Mouse (Mus musculus) 3134 (cell line): Measurements from ENCODE around the gene Arid5a.

Experiments used
- DNase-seq: peaks from one replicate; pipeline ENCODE4 v3.0.0-alpha.2; 2011; ENCODE audit warnings: low spot score; ENCODE audit not compliant: insufficient read length; ENCODE audit errors: extremely low read depth

Arid5a gene

DNA sequence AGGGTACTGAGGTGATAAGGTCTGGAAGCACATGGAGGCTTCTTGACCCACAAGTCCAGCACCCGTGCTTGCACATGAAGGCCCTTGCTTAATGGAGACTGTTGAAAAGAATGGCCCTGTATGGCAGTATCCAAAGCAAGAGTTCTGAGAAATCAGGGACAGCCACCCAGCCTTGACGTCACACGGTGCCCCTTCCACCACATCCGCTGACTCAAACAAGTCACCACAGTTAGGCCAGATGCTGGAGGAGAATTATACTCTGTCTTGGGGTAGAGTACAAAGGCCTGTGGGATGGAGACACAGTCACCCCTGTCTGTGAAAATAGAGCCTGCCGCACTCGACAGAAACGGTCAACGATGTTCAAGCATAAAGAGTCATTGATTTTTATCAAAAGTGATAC, 14.1 kb upstream of the Arid5a start:
- DNase-seq: no peak

DNA sequence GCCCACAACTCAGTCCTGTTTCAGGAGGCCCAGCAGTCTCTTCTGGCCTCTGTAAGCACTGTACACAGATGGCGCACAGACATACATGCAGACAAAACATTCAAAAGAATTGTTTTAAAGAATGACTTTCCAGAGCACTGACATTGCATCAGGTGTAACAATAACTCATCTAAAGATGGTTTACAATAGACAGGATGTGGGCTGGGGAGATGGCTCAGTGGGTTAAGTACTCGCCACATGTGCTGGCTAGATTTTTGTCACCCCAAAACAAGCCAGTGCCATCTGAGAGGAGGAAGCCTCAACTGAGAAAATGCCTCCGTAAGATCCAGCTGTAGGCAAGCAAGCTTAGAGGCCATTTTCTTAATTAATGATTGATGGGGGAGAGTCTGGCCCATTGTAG, 13.1 kb upstream of the Arid5a start:
- DNase-seq: no peak

DNA sequence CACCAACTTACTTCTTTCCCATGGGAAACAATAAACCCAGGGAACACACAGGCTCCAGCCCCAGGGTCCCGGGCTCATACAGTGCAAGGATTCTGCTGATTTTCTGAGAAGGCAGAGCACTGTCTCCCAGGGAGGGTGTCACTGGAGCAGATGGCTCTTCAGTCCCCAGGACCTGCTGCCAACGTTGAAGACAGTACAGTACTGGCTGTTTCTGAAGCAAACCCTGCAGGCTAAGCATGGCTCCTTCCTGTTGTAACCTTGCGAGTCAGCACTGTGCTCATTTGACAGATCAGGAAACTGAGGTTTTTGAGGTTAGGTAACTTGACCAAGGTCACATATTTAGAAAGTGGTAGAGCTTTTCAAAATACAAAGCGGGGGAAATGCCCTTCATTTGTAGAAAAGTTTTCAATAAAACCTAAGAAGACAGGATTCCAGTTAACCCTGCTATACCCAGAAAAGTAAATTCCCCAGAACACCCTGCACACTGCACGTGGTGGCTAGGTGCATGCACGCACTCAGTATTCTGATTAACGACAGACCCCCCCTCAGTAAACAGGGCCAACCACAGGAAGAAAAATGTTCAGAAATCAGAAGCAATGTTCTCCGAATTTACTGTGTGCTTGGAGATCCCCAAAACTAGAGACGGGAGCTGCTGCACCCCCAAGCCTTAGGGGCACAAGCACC, 10.9 kb upstream of the Arid5a start:
- no peak for DNase-seq

DNA sequence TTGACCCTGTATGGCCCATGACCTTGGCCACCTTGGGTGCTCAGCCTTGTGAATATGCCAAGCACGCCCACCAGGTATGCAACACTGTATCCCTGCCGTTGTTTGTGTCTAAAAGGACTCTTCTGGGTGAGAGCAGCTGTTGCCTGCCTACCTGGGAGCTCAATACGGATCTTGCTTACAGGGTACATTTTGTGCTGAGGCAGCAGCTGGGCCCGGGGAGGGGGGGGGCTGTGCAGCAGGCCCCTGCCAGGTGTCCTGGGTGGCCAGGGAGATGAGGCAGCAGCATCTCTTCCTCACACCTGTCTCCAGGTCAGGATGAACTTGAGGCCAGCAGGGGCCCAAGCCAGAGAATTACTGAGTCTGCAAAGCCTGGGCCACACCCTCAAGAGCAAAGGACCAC, 9.4 kb upstream of the Arid5a start:
- no peak for DNase-seq

DNA sequence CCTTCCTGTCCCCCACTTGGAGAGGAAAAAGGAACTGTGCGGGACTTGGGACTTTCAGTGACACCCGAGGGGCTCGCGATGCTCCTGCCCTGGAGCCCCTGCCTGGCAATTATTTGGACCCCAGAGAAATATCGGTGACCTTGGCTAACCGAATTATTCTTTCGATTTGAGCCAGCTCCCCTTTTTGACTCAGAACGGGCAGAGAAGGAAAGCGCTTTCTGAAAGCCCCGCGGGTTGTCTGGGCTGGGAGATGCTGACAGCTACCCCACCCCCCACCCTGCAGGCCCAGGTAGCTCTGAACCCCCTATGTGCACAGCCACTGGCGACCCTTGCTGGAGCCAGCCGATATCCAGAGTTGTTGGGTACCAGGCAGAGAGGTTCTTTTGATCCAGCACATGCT, 8.4 kb upstream of the Arid5a start:
- no peak for DNase-seq

DNA sequence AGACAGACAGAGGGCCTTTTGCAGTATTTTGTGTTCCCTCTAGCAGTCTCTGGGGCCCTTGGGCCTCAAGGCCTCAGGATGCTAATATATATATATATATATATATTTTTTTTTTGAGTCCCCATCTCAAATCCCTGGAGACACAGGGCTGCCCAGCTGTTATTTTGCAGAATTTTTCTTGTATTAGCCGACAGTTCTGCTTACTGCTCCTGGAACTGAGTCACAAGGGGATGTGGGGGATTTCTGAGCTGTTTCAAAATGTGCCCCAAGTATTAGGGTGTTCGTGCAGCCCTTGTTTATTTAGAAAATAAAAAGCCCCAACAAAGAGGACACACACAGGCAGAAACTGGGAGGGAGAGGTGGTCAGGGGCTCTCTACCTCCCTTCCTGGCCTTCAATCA, 7.9 kb upstream of the Arid5a start:
- DNase-seq: no peak

DNA sequence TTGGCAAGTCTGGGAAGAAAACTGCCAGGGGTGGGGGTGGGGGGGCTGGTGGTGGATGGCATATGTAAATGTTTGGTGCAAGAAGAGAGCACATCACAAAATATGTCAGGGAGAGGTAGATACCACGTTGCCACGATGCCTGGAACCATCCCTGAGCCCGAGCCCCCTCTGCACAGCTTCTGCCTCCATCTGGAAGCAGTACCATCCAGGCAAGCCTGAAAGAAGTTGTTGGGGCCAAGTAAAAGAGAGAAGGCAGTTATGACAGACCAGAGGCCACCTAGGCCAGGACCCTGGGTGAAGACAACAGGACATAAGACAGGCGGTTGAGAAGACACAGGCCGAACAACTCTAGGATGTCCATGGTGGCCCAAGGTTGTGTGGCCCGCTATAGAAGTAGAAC, 7.0 kb upstream of the Arid5a start:
- DNase-seq: no peak

DNA sequence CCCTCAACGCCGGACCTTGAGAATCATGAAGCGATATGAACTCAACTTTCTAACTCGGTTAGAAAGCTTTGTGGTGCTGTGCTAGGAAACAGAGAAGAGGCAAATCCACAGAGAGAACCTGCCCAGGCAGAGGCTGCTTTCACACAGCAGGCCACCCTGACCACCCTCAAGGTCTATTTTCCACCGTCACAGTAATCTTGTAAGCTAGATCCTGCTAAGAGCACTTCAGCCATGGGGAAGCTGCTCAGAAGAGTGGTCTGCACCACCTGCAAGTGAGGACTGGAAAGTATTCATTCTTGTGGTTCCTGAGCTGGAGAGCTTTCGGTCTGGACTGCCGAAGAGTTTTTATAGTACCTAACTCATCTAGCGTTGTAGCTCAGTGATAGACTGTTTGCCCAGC, 5.3 kb upstream of the Arid5a start:
- no peak for DNase-seq

DNA sequence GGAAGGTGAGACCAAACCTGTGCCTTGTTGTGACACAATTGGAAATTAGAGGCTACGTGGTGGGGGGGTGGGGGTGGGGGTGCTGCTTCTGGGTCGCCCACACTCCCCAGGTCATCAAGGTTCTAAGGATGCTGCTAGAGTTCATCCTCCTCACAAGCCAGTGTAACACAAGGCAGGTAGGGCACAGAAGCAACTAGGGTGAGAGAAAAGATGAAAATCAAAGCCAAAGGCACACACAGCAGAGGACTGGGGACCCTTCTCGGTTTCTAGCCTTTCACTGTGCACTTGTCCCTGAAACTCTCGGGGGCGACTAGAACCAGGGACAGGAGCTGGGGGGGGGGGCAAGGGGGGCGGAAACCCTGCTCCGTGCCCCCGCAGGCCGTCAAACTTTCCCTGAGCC, 4.6 kb upstream of the Arid5a start:
- no peak for DNase-seq

DNA sequence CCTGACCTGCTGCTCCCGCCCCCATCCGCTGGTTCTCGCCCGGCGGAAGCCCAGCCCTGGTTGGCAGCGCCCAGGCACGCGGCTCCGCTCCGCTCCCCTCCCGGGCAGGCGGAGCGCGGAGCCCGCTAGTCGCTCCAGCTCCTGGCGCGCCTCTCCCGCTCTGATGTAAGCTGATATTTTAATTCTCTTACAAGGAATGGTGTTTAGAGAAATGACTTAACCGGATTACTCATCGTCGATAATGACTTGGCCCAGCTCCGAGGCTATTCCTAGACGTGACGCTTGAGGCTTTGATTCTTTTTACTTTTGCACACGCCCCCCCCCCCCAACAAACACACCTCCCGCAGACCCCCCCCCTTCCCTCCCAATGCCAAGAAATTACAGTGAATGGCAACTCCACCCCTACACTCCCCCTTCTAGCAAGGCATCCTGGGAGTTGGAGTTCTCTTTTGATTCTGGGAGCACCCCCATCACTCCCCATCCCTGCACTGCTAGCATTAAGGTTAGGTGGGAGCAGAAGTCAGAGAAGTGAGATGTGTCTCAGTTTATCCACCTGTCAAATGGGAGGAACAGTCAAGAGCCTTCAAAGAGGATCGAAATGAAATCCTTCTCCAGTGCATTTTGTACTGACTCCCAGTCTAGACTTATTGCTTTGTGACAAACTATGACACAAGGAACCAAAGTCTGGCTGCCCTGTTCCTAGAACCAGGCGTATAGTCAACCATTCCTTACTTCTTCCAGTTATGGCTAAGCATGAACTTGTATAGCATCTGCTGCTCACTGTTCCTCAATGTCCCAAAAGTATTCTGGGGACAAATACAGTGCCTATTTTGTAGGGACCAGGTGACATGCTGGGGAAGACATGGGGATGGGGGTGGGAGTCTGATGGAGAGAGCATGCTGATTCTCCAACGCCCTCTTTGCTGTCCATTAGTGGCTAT, 3.9 kb upstream of the Arid5a start:
- DNase-seq: peak; percentile 79

DNA sequence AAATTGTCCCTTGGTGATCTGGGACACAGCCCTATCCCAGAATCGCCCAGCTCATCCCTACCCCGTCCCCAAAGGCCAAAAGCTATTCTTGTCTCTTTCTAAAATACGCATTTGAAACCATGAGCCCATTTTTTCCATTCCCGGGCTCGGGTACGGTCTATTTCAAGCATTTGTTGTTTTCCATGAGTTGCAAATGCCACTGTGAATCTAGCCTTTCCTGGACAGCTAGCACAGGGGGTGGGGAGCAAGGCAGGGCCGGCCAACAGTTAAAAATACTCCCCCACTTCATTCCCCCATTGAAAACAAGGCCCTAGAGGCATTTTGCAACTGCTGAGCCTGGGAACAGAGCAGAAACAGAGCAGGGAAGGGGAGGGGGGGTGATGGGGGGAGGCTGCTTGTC, 2.8 kb upstream of the Arid5a start:
- DNase-seq: no peak

DNA sequence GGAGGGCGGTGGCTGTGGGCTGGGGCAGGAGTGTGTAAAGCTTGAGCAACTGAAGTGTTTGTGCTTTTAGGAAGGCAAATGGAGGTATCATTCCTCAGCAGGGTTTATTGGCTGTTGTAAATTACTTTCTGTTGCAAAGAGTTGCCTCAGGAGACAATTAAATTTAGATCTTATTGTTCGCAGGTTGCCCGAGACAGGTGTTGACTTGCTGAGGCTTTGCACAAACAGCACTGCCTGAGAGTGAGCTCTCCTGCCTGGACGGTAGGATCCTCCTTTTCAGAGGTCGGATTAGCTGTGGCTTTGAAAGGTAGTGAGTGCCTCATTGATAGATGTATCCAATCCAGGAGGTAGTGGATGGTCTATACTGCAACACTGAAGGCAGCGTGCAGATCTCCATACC, 1.4 kb upstream of the Arid5a start:
- no peak for DNase-seq

DNA sequence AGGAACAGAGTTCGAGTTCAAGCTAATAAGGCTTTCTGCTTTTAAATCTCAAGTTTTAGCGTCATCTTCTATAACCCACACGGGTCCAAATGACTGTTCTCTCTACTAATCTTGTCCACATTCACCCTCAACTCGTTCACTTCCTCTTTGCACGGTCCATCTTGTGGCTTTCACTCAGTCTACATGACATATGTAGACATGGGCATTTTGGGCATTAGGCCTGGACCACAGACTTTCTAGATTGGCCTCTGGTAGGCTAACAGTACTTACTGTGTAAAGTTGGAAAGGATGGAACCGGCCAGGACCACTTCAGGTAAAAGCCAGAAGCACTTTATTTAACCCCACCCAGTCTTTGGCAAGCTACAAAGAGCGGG, 425 bp upstream of the Arid5a start:
- DNase-seq: no peak

DNA sequence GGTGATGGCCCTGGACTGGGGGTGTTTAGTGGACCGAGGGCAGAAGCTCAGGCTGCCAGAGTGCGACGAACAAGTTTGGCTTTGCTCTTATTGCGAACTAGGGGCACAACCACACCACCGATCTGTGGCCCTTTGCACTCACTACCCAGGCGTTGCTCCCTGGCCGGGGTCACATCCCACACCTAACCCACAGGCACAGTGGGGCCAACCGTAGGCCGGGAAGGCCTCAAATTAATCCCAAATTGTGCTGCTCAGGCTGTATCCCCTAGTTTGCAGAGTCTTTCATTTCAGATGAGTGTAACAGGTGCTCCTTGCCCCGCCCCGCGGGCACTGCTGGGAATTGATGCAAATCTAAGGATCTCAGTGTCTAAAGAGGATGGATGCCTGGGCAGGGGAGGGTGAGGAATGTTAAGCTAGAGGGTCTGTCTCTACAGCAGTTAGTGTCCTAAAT, 943 bp downstream of the Arid5a start:
- peak; percentile 58 for DNase-seq

DNA sequence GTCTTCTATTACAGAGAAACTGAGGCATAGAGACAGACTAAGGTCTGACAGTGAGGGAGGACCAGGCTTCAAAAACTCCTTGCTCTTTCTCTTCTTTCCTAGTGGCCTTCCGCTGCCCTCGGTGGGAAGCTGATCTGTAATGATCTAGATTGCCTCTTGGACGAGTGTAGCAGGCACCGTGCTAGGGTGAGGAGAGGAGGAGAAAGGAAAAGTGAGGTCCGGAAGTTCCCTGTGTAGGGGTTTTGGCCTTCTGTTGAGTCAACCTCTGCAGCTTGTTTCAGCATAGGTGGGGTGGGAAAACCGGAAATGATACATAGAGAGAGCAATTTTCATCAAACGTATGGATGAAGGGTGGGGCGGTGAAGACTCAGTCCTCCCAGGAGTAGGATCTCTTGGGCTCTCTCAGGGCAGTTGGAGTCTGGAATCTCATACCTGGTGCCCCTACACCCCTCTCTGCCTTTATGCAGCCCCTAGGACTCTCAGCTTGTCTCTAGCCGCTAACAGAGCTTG, 1.5 kb downstream of the Arid5a start:
- DNase-seq: no peak

DNA sequence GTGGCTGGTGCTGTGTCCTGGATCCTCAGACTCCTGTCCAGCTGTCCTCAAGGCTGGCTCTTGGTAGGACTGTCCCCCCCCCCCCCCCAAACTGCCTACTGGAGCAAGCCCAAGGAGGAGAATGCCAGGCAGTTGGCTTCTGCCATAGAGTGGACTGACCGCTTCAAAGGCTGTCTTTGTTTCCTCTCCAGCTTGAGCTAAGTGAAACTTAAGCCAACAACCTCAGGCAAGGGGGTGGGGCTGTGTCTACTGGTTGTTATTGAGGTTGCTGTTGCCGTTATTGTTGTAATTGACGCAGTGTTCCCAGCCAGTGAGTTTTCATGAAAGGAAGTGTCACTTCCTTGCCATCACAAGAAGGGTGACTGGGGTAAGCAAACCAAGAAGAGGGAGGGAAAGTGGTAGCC, 2.0 kb downstream of the Arid5a start:
- DNase-seq: peak; percentile 56

DNA sequence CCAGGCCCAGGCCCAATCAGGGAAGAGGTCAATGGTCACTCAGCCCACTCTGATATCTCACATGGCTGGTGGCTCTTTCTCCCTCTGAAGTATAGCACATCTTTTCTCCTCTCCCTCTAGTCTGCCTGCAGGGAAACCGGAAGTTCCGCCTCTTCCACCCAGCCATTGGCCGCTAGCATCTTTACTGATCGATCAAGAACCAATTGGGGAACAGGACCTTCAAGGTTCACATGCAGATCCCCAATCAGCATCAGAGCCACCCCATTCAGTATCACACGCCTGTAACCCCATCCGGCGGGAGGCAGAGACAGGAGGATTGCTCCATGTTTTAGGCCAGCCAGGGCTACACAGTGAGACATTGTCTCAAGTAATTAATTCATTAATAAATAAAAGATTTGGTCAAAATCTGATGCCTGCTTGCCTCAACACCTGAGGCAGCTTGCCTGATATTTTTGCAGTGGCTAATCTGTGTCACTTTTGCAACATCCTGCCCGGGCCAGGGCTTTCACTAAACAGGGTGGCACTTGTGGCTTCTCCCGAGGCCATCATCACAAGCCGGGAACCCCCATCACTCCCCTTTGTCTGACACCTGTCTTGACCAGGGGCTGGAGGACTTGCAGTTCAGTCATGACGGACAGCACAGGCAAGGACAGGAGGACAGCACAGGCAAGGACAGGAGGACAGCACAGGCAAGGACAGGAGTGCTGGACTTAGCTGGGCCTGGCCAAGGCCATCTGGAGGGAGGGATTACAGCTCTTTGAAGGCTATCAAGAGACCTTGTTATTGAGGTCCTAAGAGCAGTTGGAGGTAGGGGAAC, 7.6 kb downstream of the Arid5a start:
- peak; percentile 66 for DNase-seq

DNA sequence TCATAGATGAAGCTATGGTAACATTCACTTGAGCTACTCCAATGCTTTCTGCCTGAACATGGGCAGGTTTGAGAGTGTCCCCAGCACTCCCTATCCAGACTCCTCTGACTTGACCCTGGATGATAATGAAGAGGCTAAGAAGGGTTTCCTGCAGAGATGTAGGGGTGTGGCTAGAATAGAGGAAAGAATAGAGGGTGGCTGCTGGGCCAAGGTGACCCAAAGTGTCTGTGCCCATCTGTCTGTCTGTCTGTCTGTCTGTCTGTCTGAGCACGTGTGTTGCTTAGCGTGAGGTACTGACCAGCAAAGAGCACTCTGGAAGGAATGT, 8.2 kb downstream of the Arid5a start:
- no peak for DNase-seq

DNA sequence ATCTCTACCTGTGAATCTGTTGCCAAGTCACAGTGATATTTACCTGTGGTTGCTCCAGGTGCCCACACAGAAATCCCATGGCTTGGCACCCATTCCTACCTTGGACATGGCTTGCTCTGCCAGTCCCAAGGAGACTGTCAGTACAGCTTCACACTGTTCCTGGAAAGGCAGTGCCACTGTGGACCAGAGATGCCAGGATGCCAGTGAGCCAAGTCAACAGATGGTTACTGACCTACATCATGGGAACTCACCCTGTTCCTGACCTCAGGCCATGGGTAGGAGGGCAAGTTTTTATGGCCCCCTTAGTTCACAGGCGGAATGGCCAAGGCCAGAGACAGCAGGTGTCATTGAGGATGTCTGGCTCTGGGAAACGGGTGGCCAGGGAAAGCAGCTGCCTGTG, 13.6 kb downstream of the Arid5a start:
- no peak for DNase-seq

DNA sequence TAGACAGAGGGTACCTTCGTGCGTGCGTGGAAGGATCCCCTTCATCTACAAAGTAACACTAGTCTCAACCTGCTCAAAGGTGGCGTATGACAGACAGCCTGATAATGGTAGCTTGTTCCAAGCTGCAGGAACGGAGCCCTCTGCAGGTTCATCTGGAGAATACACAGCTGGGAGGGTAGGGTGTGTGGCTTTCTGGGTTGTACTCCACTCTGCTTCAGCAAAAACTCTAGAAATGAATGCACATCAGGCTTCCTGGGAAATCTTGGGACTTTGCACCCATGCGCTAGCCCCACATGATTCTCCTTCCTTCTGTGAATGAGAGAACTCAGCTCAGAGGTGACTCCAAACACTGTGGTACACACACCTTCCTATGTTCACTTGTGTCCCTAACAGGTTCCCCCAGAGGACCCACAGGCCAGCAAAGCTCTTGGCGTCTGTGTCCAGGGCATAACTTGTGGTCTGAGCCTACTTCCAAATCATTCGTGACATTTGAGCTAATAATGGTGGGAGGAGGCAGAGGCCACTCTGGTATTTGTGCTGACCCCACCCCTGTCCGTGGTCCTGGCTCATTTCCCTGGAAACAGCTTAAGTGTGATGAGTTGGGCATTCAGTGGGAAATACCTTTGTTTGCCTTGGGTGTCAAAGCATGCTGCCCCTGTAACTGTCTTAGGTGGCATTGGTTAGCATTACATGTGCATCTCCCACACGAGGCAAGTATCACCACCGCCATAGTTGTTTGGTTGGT, 14.5 kb downstream of the Arid5a start:
- DNase-seq: no peak

DNA sequence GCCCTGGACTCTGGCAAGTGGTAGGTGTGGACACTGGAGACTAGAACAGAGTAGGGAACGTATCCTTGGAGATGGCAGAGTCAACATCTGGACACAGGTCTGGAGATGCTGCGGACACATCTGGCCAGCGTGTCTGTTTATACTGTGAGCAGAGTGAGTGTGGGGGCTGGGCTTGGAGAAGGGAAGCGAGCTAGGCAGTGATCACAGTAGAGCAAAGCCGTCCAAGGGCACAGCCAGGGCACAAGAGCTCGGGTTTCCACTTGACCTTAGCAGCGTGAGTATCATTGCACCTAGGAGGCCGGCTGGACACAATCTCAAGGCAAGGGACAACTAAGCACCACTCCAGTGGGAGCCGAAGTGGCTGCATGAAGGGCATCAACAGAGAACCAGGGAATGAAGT, 15.5 kb downstream of the Arid5a start:
- DNase-seq: no peak
